Mouse (Mus musculus) lung, postnatal 0 days (tissue): ENCODE measurements around the gene Rab37. TPM values are rescaled to one million over a fixed set of nuclear protein-coding genes. Genes with fewer than 3 reads are reported as not detected.

Experiments
- ATAC-seq: fragments of 200-750 bp; cut with Nextera tagmentation; 2 replicates; pipeline ENCODE4 v1.8.0; 2017; ENCODE audit warnings: moderate library complexity
- DNase-seq: peaks from one replicate; pipeline ENCODE4 v3.0.0-alpha.2; 2016; ENCODE audit warnings: low spot score
- H3K27ac ChIP-seq: fragments of 300-500 bp; sonication (generic); 2 replicates; pipeline ENCODE4 v1.5.1; 2014; ENCODE audit warnings: antibody characterized with exemption, mild to moderate bottlenecking, low read length, mixed read lengths
- H3K27me3 ChIP-seq: fragments of 300-500 bp; sonication (generic); replicated peaks from 2 replicates; pipeline ENCODE4 v1.6.1; 2014; ENCODE audit warnings: low read length, mixed read lengths; ENCODE audit not compliant: insufficient read depth
- H3K36me3 ChIP-seq: fragments of 300-500 bp; sonication (generic); 2 replicates; pipeline ENCODE4 v1.6.1; 2014; ENCODE audit warnings: low read length, mixed read lengths; ENCODE audit not compliant: insufficient read depth
- H3K4me1 ChIP-seq: fragments of 300-500 bp; sonication (generic); 2 replicates; pipeline ENCODE4 v1.6.1; 2014; ENCODE audit warnings: antibody characterized with exemption, low read depth, low read length, mixed read lengths; ENCODE audit not compliant: insufficient read depth
- H3K4me2 ChIP-seq: fragments of 300-500 bp; sonication (generic); replicated peaks from 2 replicates; pipeline ENCODE4 v1.6.1; 2014; ENCODE audit warnings: low read depth, mild to moderate bottlenecking, low read length, moderate library complexity, mixed read lengths
- H3K4me3 ChIP-seq: fragments of 300-500 bp; sonication (generic); 2 replicates; pipeline ENCODE4 v1.5.1; 2014; ENCODE audit warnings: low read depth, low read length
- H3K9ac ChIP-seq: fragments of 300-500 bp; sonication (generic); replicated peaks from 2 replicates; pipeline ENCODE4 v1.6.1; 2014; ENCODE audit warnings: low read depth, mild to moderate bottlenecking
- H3K9me3 ChIP-seq: fragments of 300-500 bp; sonication (generic); 2 replicates; pipeline ENCODE4 v1.6.1; 2016; ENCODE audit warnings: low read length, mixed read lengths
- CTCF ChIP-seq: IDR thresholded peaks from 2 replicates; pipeline ENCODE4 v1.5.1; 2016; ENCODE audit warnings: antibody characterized with exemption, mild to moderate bottlenecking
- EP300 ChIP-seq: IDR thresholded peaks from 2 replicates; pipeline ENCODE4 v1.6.1; 2016; ENCODE audit warnings: antibody characterized with exemption, mild to moderate bottlenecking, control low read depth
- WGBS: fragments of 180-500 bp; shearing (Covaris S2); extraction: QIAGEN DNeasy Blood & Tissue Kit; methylation state at CpG from one replicate; pipeline ENCODE4 v1.1.7; 2014; 5-methylcytosine and 5-hydroxymethylcytosine counted together
- polyA plus RNA-seq: library from polyadenylated mRNA; unstranded; fragments of >200 nt; fragmentation: Nextera tagmentation; extraction: Ambion mirVana; gene quantifications from 2 replicates; pipeline ENCODE4 v1.2.1, GENCODE M21; 2015

Rab37 gene
- polyA plus RNA-seq, 1 experiment from 2014 or later = 0.85 TPM

DNA sequence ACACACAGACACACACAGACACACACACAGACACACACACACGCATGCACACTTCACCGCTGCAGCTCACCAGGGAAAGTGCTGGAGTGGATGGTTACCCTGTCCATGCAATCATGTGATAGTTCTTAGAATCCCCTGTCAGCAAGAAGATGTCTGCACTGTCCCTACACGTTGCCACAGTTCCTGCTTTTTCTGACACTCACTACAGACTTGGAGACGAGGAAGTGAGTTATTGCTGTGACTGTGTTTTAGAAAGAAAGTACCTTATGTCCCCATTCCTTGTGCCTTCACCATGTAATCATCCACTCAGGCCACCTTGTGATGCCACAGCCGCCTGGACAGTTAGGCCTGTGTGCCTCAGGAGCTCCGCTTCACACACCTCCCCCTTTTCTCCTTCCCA is 98.1 kb downstream of the Rab37 start:
- no peaks in the 10 kb centered on the region for H3K36me3 ChIP-seq
- no peak for TF ChIP-seq EP300
- no peak for TF ChIP-seq CTCF
- no peak overlapping the region for H3K9ac ChIP-seq
- H3K4me2 ChIP-seq = no peak overlapping the region
- no peaks in the 10 kb centered on the region for H3K27me3 ChIP-seq
- peak overlapping the region; percentile 47; the same call in 1 of the 2 replicates for H3K27ac ChIP-seq
- WGBS = 83% methylated on average over 6 of the region's 6 CpGs
- ATAC-seq (no peak), DNase-seq (peak; percentile 56)
- H3K9me3 ChIP-seq = no peaks in the 10 kb centered on the region
- peaks cover 9% of the 10 kb centered on the region; the same call in 1 of the 2 replicates for H3K4me1 ChIP-seq
- no peak overlapping the region for H3K4me3 ChIP-seq

DNA sequence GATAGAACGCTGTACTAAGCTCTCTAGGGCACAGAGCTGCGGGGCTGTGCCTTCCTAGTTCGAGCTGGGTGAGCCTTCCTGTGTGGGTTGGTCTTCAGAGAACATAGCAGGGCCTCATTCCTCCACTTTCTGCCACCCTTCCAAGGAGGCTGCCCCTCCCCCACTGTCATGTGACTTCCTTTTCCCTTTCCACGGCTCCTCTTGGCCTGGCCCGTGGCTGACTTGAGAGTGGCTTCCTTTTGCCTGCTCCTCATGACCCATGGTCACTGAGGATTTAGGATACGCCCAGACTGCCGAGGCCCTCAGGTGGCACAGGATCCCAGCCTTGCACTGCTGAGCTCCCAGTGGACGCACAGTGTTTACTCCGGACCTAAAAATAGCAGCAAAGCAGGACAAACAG is 100.9 kb downstream of the Rab37 start:
- Histone ChIP-seq H3K4me1 (peaks cover 9% of the 10 kb centered on the region; the same call in 1 of the 2 replicates), H3K9me3 (no peaks in the 10 kb centered on the region), H3K4me2 (no peak overlapping the region), H3K27ac (peak overlapping the region; percentile 17), H3K36me3 (no peaks in the 10 kb centered on the region), H3K27me3 (no peaks in the 10 kb centered on the region), H3K9ac (no peak overlapping the region), H3K4me3 (no peak overlapping the region)
- ATAC-seq = peak; percentile 52
- 33% methylated on average over 9 of the region's 9 CpGs for WGBS
- peak; percentile 79 for DNase-seq
- TF ChIP-seq EP300 (peak; percentile 38; the same call in 1 of the 2 replicates), CTCF (no peak)

DNA sequence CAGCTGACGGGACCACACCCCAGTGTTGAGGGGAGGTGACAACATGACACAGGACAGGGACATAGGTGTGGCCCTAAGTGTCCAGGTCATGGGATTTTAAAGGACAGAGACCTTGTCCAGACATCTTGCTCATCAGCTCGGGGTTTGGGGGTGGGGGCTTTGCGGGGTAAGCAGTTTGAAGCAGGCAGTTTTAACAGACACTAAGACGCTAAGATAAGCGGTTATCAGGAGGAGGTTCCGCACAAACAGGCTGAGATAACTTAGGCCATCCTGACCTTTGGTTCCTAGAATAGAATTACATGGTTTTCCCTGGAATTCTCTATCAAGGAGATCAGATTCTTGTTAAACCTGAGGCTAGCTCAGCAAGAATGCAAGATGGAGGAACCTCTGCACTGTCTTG is 103.5 kb downstream of the Rab37 start:
- 80% methylated on average over 6 of the region's 6 CpGs for WGBS
- Histone ChIP-seq H3K4me2 (no peak overlapping the region), H3K27me3 (no peaks in the 10 kb centered on the region), H3K36me3 (peaks cover 5% of the 10 kb centered on the region; the same call in 1 of the 2 replicates), H3K9me3 (no peaks in the 10 kb centered on the region), H3K4me1 (no peaks in the 10 kb centered on the region; the same call in 1 of the 2 replicates), H3K9ac (no peak overlapping the region), H3K4me3 (no peak overlapping the region), H3K27ac (no peak overlapping the region)
- DNase-seq = no peak
- no peak for TF ChIP-seq CTCF
- TF ChIP-seq EP300 = no peak
- no peak for ATAC-seq

DNA sequence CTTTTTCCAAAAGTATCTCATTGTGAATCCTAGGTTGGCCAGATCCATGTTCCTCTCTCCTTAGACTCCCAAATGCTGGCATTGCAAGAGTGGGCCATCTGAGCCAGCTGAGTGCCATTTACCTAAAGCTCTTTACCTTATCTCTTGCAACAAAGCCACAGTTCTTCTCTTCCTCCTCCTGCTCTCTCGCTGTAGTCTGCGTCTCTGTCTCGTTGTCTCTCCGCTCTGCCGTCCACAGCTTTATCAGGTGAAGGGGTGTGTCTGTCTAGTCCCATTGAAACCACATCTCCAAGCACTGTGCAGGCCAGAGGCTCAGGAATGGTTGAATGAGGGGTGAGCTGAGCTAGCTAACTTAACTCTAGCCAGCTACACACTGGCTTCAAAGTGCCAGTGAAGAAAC is 104.7 kb downstream of the Rab37 start:
- no peaks in the 10 kb centered on the region for H3K9me3 ChIP-seq
- H3K36me3 ChIP-seq = peaks cover 5% of the 10 kb centered on the region; the same call in 1 of the 2 replicates

DNA sequence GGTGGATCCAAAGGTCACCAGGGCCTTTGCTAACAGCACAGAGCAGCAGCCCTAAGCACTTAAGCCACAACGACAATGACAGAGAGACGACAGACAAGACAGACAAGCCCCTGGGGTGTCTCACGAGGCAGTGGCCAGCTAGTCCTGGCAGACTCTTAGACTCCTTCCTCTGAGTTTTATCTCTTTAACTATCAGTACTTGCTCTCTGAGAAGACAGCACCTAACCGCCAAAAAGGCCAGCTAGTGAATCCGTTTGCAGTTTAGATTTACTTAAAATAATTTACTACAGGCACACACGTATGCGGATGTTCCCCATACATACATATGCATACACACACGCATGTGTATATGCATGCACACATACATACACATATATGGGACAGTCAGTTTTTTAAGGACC is 106.3 kb downstream of the Rab37 start:
- peaks cover 5% of the 10 kb centered on the region; the same call in 1 of the 2 replicates for H3K36me3 ChIP-seq
- no peaks in the 10 kb centered on the region for H3K27me3 ChIP-seq
- H3K4me1 ChIP-seq = no peaks in the 10 kb centered on the region
- TF ChIP-seq CTCF (no peak), EP300 (no peak)
- no peak overlapping the region for H3K4me2 ChIP-seq
- no peak for DNase-seq
- 80% methylated on average over 8 of the region's 8 CpGs for WGBS
- no peak overlapping the region for H3K27ac ChIP-seq
- no peaks in the 10 kb centered on the region for H3K9me3 ChIP-seq
- H3K9ac ChIP-seq = no peak overlapping the region
- no peak overlapping the region for H3K4me3 ChIP-seq
- no peak for ATAC-seq

More for the DNA sequence above, 104.7 kb downstream of the Rab37 start:
- DNase-seq = no peak
- Histone ChIP-seq H3K27ac (no peak overlapping the region), H3K4me2 (no peak overlapping the region), H3K27me3 (no peaks in the 10 kb centered on the region), H3K4me1 (no peaks in the 10 kb centered on the region; the same call in 1 of the 2 replicates), H3K9ac (no peak overlapping the region), H3K4me3 (no peak overlapping the region)
- ATAC-seq = no peak
- 65% methylated on average over 5 of the region's 5 CpGs for WGBS
- TF ChIP-seq EP300 (no peak), CTCF (no peak)

DNA sequence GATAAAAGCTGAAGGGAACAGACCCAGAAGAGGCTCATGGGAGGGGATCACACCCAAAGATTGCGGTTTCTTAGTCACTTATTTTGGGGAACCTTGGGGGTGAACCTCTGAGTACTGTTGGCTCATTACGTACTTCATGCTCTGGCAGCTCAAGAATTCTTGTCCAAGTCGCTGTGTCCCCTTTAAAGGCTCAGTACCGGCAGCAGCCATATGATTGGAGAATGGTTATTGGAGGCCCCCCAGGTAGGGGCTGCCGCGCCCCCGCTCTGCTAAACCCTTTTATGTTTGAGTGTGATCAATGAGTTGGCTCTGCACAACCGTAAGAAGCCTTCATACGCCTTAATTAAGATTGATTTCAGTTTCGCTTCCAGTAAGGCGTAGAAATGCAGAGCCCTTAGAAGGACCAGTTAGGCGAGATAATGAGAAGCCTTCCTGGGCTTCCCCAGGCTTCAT is 107.7 kb downstream of the Rab37 start:
- Histone ChIP-seq H3K9ac (no peak overlapping the region), H3K36me3 (peaks cover 5% of the 10 kb centered on the region; the same call in 1 of the 2 replicates), H3K27me3 (no peaks in the 10 kb centered on the region), H3K4me2 (no peak overlapping the region), H3K4me1 (no peaks in the 10 kb centered on the region), H3K4me3 (no peak overlapping the region), H3K9me3 (no peaks in the 10 kb centered on the region), H3K27ac (no peak overlapping the region)
- DNase-seq (peak; percentile 29), ATAC-seq (no peak)
- WGBS = 51% methylated on average over 12 of the region's 12 CpGs
- TF ChIP-seq CTCF = no peak

DNA sequence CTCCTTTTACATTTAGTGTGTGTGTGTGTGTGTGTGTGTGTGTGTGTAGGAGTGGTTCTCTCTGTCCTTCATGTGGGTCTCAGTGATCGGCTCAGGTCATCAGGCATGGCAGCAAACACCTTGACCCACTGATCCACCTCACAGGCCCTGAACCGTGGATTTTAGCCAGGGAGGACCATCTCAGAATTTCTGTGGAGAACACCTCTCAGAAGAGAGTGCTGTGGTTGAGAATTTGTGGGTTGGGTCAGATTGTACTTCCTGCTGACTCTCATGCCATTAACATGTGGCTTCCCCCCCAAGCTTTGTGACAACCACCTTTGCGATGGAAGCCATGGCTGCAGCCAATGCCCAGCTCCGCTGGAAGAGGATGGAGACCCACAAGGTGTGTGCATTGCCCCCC is 109.3 kb downstream of the Rab37 start:
- Histone ChIP-seq H3K27me3 (no peaks in the 10 kb centered on the region), H3K9me3 (no peaks in the 10 kb centered on the region), H3K9ac (no peak overlapping the region), H3K36me3 (peaks cover 5% of the 10 kb centered on the region; the same call in 1 of the 2 replicates), H3K27ac (no peak overlapping the region), H3K4me2 (no peak overlapping the region), H3K4me3 (no peak overlapping the region), H3K4me1 (no peaks in the 10 kb centered on the region)
- ATAC-seq (no peak), DNase-seq (no peak)
- 96% methylated on average over 4 of the region's 4 CpGs for WGBS
- TF ChIP-seq EP300 (no peak), CTCF (no peak)
